Mouse (Mus musculus) retina, postnatal 7 days (tissue): Measurements from ENCODE around the gene Pcdh9.

Source experiments
- DNase-seq: peaks from one replicate; pipeline ENCODE4 v3.0.0-alpha.2; 2012; ENCODE audit warnings: low read depth, low spot score

Gene Pcdh9

GRCm38 (mm10) chr14:93182606-93183491, 707.6 kb downstream of the Pcdh9 start:
- DNase-seq: no peak

GRCm38 (mm10) chr14:93169201-93169600, 721.3 kb downstream of the Pcdh9 start:
- no peak for DNase-seq

GRCm38 (mm10) chr14:93168367-93168766, 722.1 kb downstream of the Pcdh9 start:
- no peak for DNase-seq

GRCm38 (mm10) chr14:93143414-93143813, 747.1 kb downstream of the Pcdh9 start:
- DNase-seq: no peak

GRCm38 (mm10) chr14:93142076-93142475, 748.4 kb downstream of the Pcdh9 start:
- DNase-seq: no peak

- DNase-seq: no peak
Observed at GRCm38 (mm10) chr14:93126993-93127392, 763.5 kb downstream of the Pcdh9 start.

- DNase-seq: no peak
Observed at GRCm38 (mm10) chr14:93102755-93103154, 787.7 kb downstream of the Pcdh9 start.

GRCm38 (mm10) chr14:93095081-93095480, 795.4 kb downstream of the Pcdh9 start:
- no peak for DNase-seq

GRCm38 (mm10) chr14:93092806-93093205, 797.7 kb downstream of the Pcdh9 start:
- DNase-seq: no peak

- no peak for DNase-seq
Observed at GRCm38 (mm10) chr14:93085646-93086045, 804.8 kb downstream of the Pcdh9 start.

GRCm38 (mm10) chr14:93083140-93083539, 807.3 kb downstream of the Pcdh9 start:
- DNase-seq: no peak

GRCm38 (mm10) chr14:93080910-93081309, 809.6 kb downstream of the Pcdh9 start:
- DNase-seq: no peak

GRCm38 (mm10) chr14:93075761-93076160, 814.7 kb downstream of the Pcdh9 start:
- no peak for DNase-seq

GRCm38 (mm10) chr14:93072346-93072745, 818.1 kb downstream of the Pcdh9 start:
- DNase-seq: no peak

GRCm38 (mm10) chr14:93070140-93070539, 820.3 kb downstream of the Pcdh9 start:
- no peak for DNase-seq

GRCm38 (mm10) chr14:93067411-93068336, 822.8 kb downstream of the Pcdh9 start:
- no peak for DNase-seq

GRCm38 (mm10) chr14:93066732-93067410, 823.6 kb downstream of the Pcdh9 start:
- DNase-seq: no peak

GRCm38 (mm10) chr14:93061824-93062620, 828.5 kb downstream of the Pcdh9 start:
- DNase-seq: no peak

GRCm38 (mm10) chr14:93058799-93059198, 831.7 kb downstream of the Pcdh9 start:
- DNase-seq: no peak

GRCm38 (mm10) chr14:93055997-93056396, 834.5 kb downstream of the Pcdh9 start:
- no peak for DNase-seq

- no peak for DNase-seq
Observed at GRCm38 (mm10) chr14:93040591-93040990, 849.9 kb downstream of the Pcdh9 start.
